Mouse (Mus musculus): Measurements from ENCODE around the gene Ccdc85c. TPM values are rescaled to one million over a fixed set of nuclear protein-coding genes. Genes with fewer than 3 reads are reported as not detected.

Ccdc85c gene
- 25.4 TPM for polyA plus RNA-seq (2021)

- ATAC-seq (no peak), DNase-seq (ENCODE audit: low read depth, low spot score) (no peak)
- no peaks in the 10 kb centered on the region for H3K27me3 ChIP-seq
- POLR2A ChIA-PET = interaction anchor here (0.9 to 1.4 kb wide), 3 partner anchors 9 to 66 kb away, joined by 3 to 4 read pairs (median 3); no protein-coding TSS in a partner anchor
- CTCF ChIA-PET = interaction anchor here (2.2 kb wide), 1 partner anchor 58 kb away, joined by 4 read pairs; no protein-coding TSS in a partner anchor
- in situ Hi-C loops (cut with MboI; ENCODE audit: low pct_unique_long_range_greater_than_20kb) = no loop called here
- no peak for TF ChIP-seq CTCF (IDR thresholded peaks at IDR 0.05)
Measured at GRCm38 (mm10) chr12:108274661-108275507, at the start of gene Ccdc85c. Gene Ccdc85c (minus strand): TSS chr12:108275425.

DNA sequence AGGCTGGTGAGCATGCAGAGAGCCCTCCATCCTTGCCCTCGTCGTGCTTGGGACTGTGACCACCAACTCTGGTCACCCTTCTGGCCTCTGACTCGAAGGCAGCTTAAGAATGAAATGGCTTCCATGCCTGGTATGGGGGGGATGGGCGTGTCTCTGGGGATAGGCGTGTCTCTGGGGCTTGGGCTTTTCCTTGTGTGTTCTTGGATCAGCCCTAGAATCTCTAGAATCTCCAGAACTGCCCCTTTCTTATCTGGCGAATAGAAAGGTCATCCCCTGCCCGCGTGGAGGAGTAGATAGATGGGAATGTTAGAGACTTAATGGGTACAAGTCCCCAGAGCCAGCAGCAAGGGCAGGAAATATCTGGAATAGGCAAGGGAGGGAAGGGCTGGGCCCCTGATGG is 44.9 kb upstream of the Ccdc85c start:
- ATAC-seq = no peak
- ChIA-PET CTCF (interaction anchor here (1.4 kb wide), 1 partner anchor 13 kb away, joined by 3 read pairs; no protein-coding TSS in a partner anchor), POLR2A (no interaction called here)
- TF ChIP-seq CTCF (IDR thresholded peaks at IDR 0.05) = no peak
- no peak for DNase-seq (ENCODE audit: low read depth, low spot score)
- in situ Hi-C loops (cut with MboI; ENCODE audit: low pct_unique_long_range_greater_than_20kb) = no loop called here
- no peaks in the 10 kb centered on the region for H3K27me3 ChIP-seq

DNA sequence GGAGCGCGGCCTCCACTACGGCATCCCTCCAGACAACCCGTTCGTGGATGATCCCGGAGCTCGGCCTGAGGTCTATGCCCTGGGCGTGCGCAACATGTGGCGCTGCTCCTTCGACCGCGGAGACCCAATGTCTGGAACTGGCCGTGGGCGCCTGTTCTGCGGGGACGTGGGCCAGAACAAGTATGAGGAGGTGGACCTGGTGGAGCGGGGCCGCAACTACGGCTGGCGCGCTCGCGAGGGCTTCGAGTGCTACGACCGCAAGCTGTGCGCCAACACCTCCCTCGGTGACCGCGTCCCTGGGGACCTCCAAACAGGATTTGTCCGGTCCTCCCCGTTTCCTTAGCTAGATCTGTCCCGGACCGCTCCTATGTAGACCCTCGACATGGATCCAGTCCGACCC is 43.3 kb upstream of the Ccdc85c start:
- in situ Hi-C loops (cut with MboI; ENCODE audit: low pct_unique_long_range_greater_than_20kb) = no loop called here
- ATAC-seq (no peak), DNase-seq (ENCODE audit: low read depth, low spot score) (no peak)
- no peak for TF ChIP-seq CTCF (IDR thresholded peaks at IDR 0.05)
- CTCF ChIA-PET = interaction anchor here (1.8 kb wide), 1 partner anchor 14 kb away, joined by 4 read pairs; no protein-coding TSS in a partner anchor
- no peaks in the 10 kb centered on the region for H3K27me3 ChIP-seq
- POLR2A ChIA-PET = no interaction called here

DNA sequence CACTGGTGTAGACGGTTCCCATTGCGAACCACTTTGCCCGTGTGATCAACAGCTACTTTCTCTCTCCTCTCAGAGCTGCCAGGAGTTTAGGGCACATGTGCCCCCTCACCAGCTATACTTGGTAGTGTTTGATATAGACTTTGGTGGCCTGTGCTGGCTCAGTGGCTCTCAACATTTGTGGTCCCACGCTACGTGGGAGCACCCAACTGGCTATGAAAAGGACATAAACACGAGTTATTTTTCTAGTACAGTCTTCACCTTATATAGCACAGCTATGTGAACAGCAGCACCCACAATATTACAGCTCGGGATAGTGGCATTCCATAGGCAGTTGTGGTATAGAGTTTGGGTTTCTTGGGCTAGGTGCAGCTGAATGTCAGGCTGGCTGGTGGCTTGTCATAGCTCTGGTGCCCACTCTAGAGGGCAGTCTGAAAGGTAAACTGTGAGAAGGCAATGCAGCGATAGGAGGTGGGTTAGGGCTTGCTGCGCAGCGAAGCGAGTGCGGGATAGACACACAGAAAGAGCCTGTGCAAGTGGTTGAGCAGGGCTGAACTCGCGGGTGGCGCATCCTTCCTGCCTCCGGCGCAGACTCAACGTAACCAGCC is 42.7 kb upstream of the Ccdc85c start:
- no peak for DNase-seq (ENCODE audit: low read depth, low spot score)
- in situ Hi-C loops (cut with MboI; ENCODE audit: low pct_unique_long_range_greater_than_20kb) = no loop called here
- ChIA-PET CTCF (interaction anchor here (1.8 kb wide), 1 partner anchor 15 kb away, joined by 4 read pairs; no protein-coding TSS in a partner anchor), POLR2A (no interaction called here)
- TF ChIP-seq CTCF (IDR thresholded peaks at IDR 0.05) = no peak
- no peak for ATAC-seq
- H3K27me3 ChIP-seq = no peaks in the 10 kb centered on the region

- in situ Hi-C loops (cut with MboI; ENCODE audit: low pct_unique_long_range_greater_than_20kb) = no loop called here
- no peaks in the 10 kb centered on the region for H3K27me3 ChIP-seq
- ChIA-PET POLR2A (interaction anchor here (0.6 kb wide), 1 partner anchor 118 kb away, joined by 3 read pairs; no protein-coding TSS in a partner anchor), CTCF (interaction anchor here (1.8 kb wide), 1 partner anchor 15 kb away, joined by 4 read pairs; no protein-coding TSS in a partner anchor)
- DNase-seq (ENCODE audit: low read depth, low spot score) (no peak), ATAC-seq (no peak)
- no peak for TF ChIP-seq CTCF (IDR thresholded peaks at IDR 0.05)
Measured at GRCm38 (mm10) chr12:108317201-108317738, 42.0 kb upstream of the Ccdc85c start.

DNA sequence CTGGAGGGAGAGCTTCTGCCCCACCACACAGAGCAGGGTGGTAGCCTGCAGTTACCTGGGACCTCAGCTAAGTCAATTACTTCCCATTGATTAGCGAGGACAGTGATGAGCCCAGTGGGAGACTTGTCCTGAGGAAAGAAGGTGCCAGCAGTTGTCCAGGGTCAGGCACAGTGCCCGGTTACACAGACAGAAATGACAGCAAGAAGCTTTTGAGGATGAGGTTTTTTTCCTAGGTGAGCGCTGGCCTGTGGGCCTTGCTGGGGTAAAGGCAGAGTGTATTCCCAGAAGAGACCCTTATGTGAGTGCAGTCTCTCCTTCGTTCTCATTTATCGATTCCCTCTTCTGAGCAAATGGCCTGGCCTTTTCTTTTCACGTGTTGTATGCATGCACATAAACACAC is 41.4 kb upstream of the Ccdc85c start:
- no peak for TF ChIP-seq CTCF (IDR thresholded peaks at IDR 0.05)
- in situ Hi-C loops (cut with MboI; ENCODE audit: low pct_unique_long_range_greater_than_20kb) = no loop called here
- no peaks in the 10 kb centered on the region for H3K27me3 ChIP-seq
- no peak for DNase-seq (ENCODE audit: low read depth, low spot score)
- ATAC-seq = no peak
- POLR2A ChIA-PET = interaction anchor here (0.6 kb wide), 1 partner anchor 118 kb away, joined by 3 read pairs; no protein-coding TSS in a partner anchor
- CTCF ChIA-PET = interaction anchor here (1.3 to 1.8 kb wide), 2 partner anchors 12 to 16 kb away, joined by 3 to 4 read pairs; no protein-coding TSS in a partner anchor

DNA sequence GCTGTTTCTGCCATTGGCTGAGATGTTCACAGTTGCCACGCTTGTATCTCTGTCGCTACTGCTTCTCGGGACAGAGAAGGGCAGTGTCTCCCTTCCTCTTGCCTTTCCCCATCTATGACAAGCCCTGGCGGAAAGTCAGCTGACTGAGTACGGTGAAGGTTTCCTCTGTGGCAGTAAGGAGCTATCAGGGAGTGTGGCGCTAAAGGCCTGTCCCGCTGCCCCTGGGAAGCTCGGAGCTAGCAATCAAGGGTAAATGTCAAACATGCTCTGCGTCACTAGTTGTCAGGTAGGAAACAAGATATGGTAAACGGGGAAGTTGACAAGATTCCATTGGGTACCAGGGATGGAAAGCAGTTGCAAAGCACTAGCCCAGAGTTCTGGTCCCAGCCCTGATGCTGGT is 40.6 kb upstream of the Ccdc85c start:
- CTCF ChIA-PET = interaction anchor here (1.3 kb wide), 1 partner anchor 11 kb away, joined by 3 read pairs; no protein-coding TSS in a partner anchor
- no peak for TF ChIP-seq CTCF (IDR thresholded peaks at IDR 0.05)
- in situ Hi-C loops (cut with MboI; ENCODE audit: low pct_unique_long_range_greater_than_20kb) = no loop called here
- H3K27me3 ChIP-seq = no peaks in the 10 kb centered on the region
- DNase-seq (ENCODE audit: low read depth, low spot score) (no peak), ATAC-seq (no peak)
- POLR2A ChIA-PET = no interaction called here

DNA sequence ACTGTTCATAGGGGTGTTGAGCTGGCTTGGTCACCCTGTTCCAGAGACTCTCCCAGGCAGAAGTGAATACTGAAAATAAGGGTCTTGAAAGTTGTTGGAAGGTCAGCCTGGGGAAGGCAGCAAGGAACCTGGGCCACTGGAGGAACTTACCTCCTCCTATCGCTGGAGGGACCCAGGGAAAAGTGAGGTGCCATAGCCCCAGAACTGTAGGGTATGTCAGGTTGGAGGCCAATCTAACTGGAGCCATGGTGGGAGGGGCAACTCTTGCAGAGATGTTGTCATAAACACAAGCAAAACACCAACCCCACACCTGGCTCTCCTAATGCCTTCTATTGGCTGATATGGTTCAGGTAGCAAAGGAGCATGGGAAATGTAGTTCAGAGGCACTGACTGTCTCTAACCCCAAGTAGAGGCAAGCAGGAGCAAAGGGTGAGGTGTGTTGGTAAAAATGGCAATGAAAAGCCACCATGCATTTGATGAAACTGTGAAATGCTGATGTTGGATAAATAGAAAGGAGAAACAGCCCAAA is 38.1 kb upstream of the Ccdc85c start:
- in situ Hi-C loops (cut with MboI; ENCODE audit: low pct_unique_long_range_greater_than_20kb) = no loop called here
- ChIA-PET CTCF (interaction anchor here (1.4 kb wide), 1 partner anchor 20 kb away, joined by 4 read pairs; no protein-coding TSS in a partner anchor), POLR2A (no interaction called here)
- no peak for DNase-seq (ENCODE audit: low read depth, low spot score)
- no peak for TF ChIP-seq CTCF (IDR thresholded peaks at IDR 0.05)
- H3K27me3 ChIP-seq = no peaks in the 10 kb centered on the region
- ATAC-seq = no peak

DNA sequence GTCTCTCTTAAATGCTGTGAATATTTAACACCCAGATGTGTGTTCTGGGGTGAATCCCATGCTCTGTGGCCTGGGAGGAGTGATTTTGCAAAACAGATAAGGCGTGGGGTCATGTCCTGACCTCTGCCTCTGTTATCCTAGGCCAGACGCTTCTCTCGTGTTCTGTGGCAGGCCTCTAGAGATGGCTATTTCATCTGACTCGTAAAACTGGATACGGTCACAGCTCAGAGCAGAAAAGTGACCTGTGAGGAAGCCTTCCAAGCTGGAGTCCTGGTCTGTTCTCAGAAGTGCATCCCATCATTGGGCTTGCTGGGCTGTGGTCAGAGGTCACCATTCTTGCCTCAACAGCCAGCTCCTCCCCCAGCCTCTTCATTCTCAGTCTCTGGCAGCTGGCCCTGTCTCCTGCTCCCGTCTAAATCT is 37.2 kb upstream of the Ccdc85c start:
- POLR2A ChIA-PET = no interaction called here
- in situ Hi-C loops (cut with MboI; ENCODE audit: low pct_unique_long_range_greater_than_20kb) = no loop called here
- no peaks in the 10 kb centered on the region for H3K27me3 ChIP-seq
- TF ChIP-seq CTCF (IDR thresholded peaks at IDR 0.05) = no peak
- CTCF ChIA-PET = no interaction called here
- ATAC-seq = no peak
- DNase-seq (ENCODE audit: low read depth, low spot score) = no peak

DNA sequence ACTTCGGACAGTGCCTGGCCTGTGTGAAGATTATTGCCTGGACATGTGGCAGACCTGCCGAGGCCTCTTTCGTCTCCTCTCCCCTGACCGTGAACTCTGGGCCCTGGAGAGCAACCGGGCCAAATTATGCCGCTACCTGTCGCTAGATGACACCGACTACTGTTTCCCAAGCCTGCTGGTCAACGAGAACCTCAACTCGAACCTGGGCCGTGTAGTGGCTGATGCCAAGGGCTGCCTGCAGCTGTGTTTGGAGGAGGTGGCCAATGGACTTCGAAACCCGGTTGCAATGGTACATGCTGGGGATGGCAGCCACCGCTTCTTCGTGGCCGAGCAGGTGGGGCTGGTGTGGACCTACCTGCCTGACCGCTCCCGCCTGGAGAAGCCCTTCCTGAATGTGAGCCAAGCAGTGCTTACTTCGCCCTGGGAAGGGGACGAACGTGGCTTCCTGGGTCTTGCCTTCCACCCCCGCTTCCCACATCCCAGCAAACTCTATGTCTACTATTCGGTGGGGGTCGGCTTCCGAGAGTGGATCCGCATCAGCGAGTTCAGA is 36.6 kb upstream of the Ccdc85c start:
- no peak for DNase-seq (ENCODE audit: low read depth, low spot score)
- in situ Hi-C loops (cut with MboI; ENCODE audit: low pct_unique_long_range_greater_than_20kb) = no loop called here
- CTCF ChIA-PET = no interaction called here

More for the DNA sequence above, 36.6 kb upstream of the Ccdc85c start:
- POLR2A ChIA-PET = no interaction called here
- ATAC-seq = no peak
- TF ChIP-seq CTCF (IDR thresholded peaks at IDR 0.05) = no peak
- H3K27me3 ChIP-seq = no peaks in the 10 kb centered on the region

Measured in Patski (cell line).